Mouse (Mus musculus) CH12.LX (cell line): ENCODE data around the gene Cd247.

Source experiments
- CHD1 ChIP-seq: IDR thresholded peaks from 2 replicates; pipeline ENCODE4 v1.6.1; 2012; ENCODE audit warnings: low read depth, low read length, improper control_type of control experiment, inconsistent platforms
- CTCF ChIP-seq, 2 experiments: IDR thresholded peaks in 1 of 2; conservative IDR thresholded peaks in 1 of 2; 2 replicates each; pipeline ENCODE4 v1.5.1; 2011 to 2012; ENCODE audit warnings: low read depth in 2 of 2, low read length in 2 of 2, improper control_type of control experiment in 1 of 2, inconsistent platforms in 1 of 2, mild to moderate bottlenecking in 1 of 2, moderate library complexity in 1 of 2
- ELF1 ChIP-seq: IDR thresholded peaks from 2 replicates; pipeline ENCODE4 v1.6.1; 2014; ENCODE audit warnings: low read depth, mild to moderate bottlenecking, inconsistent platforms, low read length, improper control_type of control experiment
- HCFC1 ChIP-seq: IDR thresholded peaks from 2 replicates; pipeline ENCODE4 v1.6.1; 2012; ENCODE audit warnings: low read depth, mild to moderate bottlenecking, inconsistent platforms, low read length, improper control_type of control experiment
- IRF4 ChIP-seq: IDR thresholded peaks from 2 replicates; pipeline ENCODE4 v1.6.1; 2014; ENCODE audit warnings: low read depth, mild to moderate bottlenecking, inconsistent platforms, low read length, improper control_type of control experiment
- MAZ ChIP-seq: IDR thresholded peaks from 2 replicates; pipeline ENCODE4 v1.6.1; 2012; ENCODE audit warnings: low read depth, mild to moderate bottlenecking, inconsistent platforms, low read length, improper control_type of control experiment, moderate library complexity
- POLR2A ChIP-seq: IDR thresholded peaks from 2 replicates; pipeline ENCODE4 v1.6.1; 2011; ENCODE audit warnings: low read depth, mild to moderate bottlenecking, improper control_type of control experiment, low read length
- TCF12 ChIP-seq: IDR thresholded peaks from 2 replicates; pipeline ENCODE4 v1.6.1; 2014; ENCODE audit warnings: low read depth, mild to moderate bottlenecking, inconsistent platforms, low read length, improper control_type of control experiment
- USF1 ChIP-seq: IDR thresholded peaks from 2 replicates; pipeline ENCODE4 v1.6.1; 2014; ENCODE audit warnings: low read depth, mild to moderate bottlenecking, inconsistent platforms, low read length, improper control_type of control experiment
- ZMIZ1 ChIP-seq: IDR thresholded peaks from 2 replicates; pipeline ENCODE4 v1.6.1; 2012; ENCODE audit warnings: low read depth, mild to moderate bottlenecking, inconsistent platforms, low read length, improper control_type of control experiment
- ZNF384 ChIP-seq: IDR thresholded peaks from 2 replicates; pipeline ENCODE4 v1.6.1; 2012; ENCODE audit warnings: low read depth, low read length, improper control_type of control experiment, inconsistent platforms

DNA sequence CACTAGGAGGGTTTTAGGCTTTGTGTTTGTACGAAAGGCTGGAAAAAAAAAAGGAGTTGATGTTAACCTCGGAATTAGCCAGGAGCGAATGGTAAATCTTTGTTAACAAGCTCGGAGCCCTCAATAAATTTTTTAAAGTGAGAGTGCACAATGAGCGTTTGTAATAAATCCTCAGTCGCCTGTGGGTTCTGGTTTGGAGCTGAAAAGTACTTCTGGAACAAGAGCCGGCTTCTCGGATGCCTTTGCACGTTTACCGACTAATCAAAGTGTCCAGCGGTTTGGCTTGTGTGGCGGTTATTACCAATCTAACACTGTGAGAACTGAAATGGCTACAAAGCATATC is 46.1 kb downstream of the Cd247 start:
- TF ChIP-seq CTCF (conservative IDR thresholded peaks at IDR 0.05 in 1 of 2, IDR thresholded peaks at IDR 0.05 in 1 of 2; ENCODE audit: low read depth in 2 of 2, low read length in 2 of 2) = no peak
- no peak for TF ChIP-seq USF1
- TF ChIP-seq ZMIZ1 = no peak
- no peak for TF ChIP-seq MAZ
- TF ChIP-seq HCFC1 = no peak
- TF ChIP-seq IRF4 = no peak
- no peak for TF ChIP-seq ELF1
- TF ChIP-seq ZNF384 = no peak
- TF ChIP-seq POLR2A = no peak
- TF ChIP-seq CHD1 = no peak
- no peak for TF ChIP-seq TCF12
